Mouse (Mus musculus): ENCODE results near the gene Mif.

DNA sequence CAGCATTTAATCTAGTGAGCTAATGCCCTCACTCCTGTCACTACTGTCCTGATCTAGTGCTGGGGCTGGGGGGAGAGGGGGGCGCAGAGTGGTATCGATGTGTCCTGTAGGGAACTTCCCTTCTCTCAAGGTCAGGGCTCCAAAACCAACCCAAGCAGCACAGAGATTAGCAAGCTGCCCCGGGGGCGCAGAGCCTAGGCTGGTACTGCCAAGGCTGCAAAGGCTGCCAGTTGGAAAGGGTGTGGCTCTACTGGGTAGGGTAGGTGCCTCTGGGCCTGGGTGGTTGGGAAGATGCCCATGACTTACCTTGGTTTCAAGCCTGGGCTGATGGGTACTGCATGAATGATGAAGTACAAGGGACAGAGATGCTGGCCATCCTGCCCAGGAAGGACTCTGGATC is 2.4 kb downstream of the Mif start:
- TF ChIP-seq CTCF (IDR thresholded peaks at IDR 0.05; ENCODE audit: control insufficient read depth, insufficient read depth, insufficient read length), result no peak
- TF ChIP-seq MAX (IDR thresholded peaks at IDR 0.05), result no peak
- TF ChIP-seq USF1 (IDR thresholded peaks at IDR 0.05; ENCODE audit: low read depth), result no peak
- no peak for TF ChIP-seq MYOG (IDR thresholded peaks at IDR 0.05; ENCODE audit: control insufficient read depth, extremely low read depth, insufficient read length)

Measured in C2C12 (cell line).